In genomic region chr12:99627898-99628231, GRCm38 (mm10) we compare ENCODE assay signal across 8 mouse cellular contexts.
A peak's percentile ranks its signal among the peaks of the same experiment; 100 is the strongest.
DNase-seq lines count a peak whose midpoint lies in the region; ATAC-seq and TF ChIP-seq lines count a peak whose summit lies in the region.

No protein-coding gene starts in this region.

- DNase-seq in CD4-positive, CD25-positive, alpha-beta regulatory T cell, adult 2 months (ENCODE audit: low read depth, low spot score): peak; percentile 97
- DNase-seq in brain, adult 2 months (ENCODE audit: low read depth, low spot score): peak; percentile 94
- peak; percentile 79 for DNase-seq in heart, postnatal 0 days (ENCODE audit: low spot score)
- peak; percentile 88 to 93 for DNase-seq in kidney, postnatal 4 days
- DNase-seq in neural tube, embryonic 10.5 days (ENCODE audit: extremely low spot score, low spot score): peak; percentile 92

- H3K4me3 ChIP-seq in embryonic fibroblast, embryonic 13.5 days (ENCODE audit: insufficient read depth, low read length): peak overlapping the region; percentile 63
- H3K4me3 ChIP-seq in heart, postnatal 0 days (ENCODE audit: low read depth, low read length): peak overlapping the region; percentile 87
- H3K4me3 ChIP-seq in liver, embryonic 15.5 days (replicated peaks): peak overlapping the region; percentile 61
- H3K4me3 ChIP-seq in stomach, embryonic 15.5 days (replicated peaks): peak overlapping the region; percentile 60

- peak overlapping the region; percentile 82 for H3K4me2 ChIP-seq in heart, postnatal 0 days (ENCODE audit: low read depth, low read length)
- peak overlapping the region; percentile 69 for H3K4me2 ChIP-seq in liver, embryonic 15.5 days
- H3K4me2 ChIP-seq in stomach, embryonic 15.5 days: peak overlapping the region; percentile 75

- no peaks in the 10 kb centered on the region for H3K9me3 ChIP-seq in heart, postnatal 0 days (replicated peaks; ENCODE audit: control insufficient read depth, low read length)
- H3K9me3 ChIP-seq in liver, embryonic 15.5 days (replicated peaks): no peaks in the 10 kb centered on the region
- no peaks in the 10 kb centered on the region for H3K9me3 ChIP-seq in stomach, embryonic 15.5 days

- no peak for TF ChIP-seq CTCF in embryonic fibroblast, embryonic 13.5 days (IDR thresholded peaks at IDR 0.05; ENCODE audit: borderline replicate concordance, insufficient read depth, low read length)
- no peak for TF ChIP-seq CTCF in heart, postnatal 0 days (IDR thresholded peaks at IDR 0.05; ENCODE audit: low read depth)

- ATAC-seq in heart, postnatal 0 days (ENCODE audit: insufficient read depth, low read depth): peak; percentile 96
- peak; percentile 81 for ATAC-seq in liver, embryonic 15.5 days (ENCODE audit: insufficient read depth)
- ATAC-seq in stomach, embryonic 15.5 days (ENCODE audit: insufficient read depth, low FRiP score, low read depth): peak; percentile 89

- no peak overlapping the region for H3K27ac ChIP-seq in embryonic fibroblast, embryonic 13.5 days (ENCODE audit: insufficient read depth, low read length)
- peak overlapping the region; percentile 28 for H3K27ac ChIP-seq in heart, postnatal 0 days (ENCODE audit: low read depth)
- no peak overlapping the region for H3K27ac ChIP-seq in liver, embryonic 15.5 days (replicated peaks)
- H3K27ac ChIP-seq in stomach, embryonic 15.5 days: no peak overlapping the region

- no peak for TF ChIP-seq POLR2A in embryonic fibroblast, embryonic 13.5 days (IDR thresholded peaks at IDR 0.05; ENCODE audit: low read depth, low read length)

- WGBS in heart, postnatal 0 days: under 1% methylated on average over 30 of the region's 30 CpGs
- under 1% methylated on average over 29 of the region's 30 CpGs for WGBS in liver, embryonic 15.5 days (ENCODE audit: insufficient replicate concordance)
- WGBS in stomach, embryonic 15.5 days: 0% methylated on average over 28 of the region's 30 CpGs

- H3K36me3 ChIP-seq in heart, postnatal 0 days (replicated peaks; ENCODE audit: control insufficient read depth, insufficient read depth, low read length): no peaks in the 10 kb centered on the region
- H3K36me3 ChIP-seq in liver, embryonic 15.5 days (replicated peaks): no peaks in the 10 kb centered on the region
- H3K36me3 ChIP-seq in stomach, embryonic 15.5 days: no peaks in the 10 kb centered on the region

- TF ChIP-seq EP300 in heart, postnatal 0 days (IDR thresholded peaks at IDR 0.05; ENCODE audit: low read depth): no peak

- H3K4me1 ChIP-seq in embryonic fibroblast, embryonic 13.5 days (ENCODE audit: control insufficient read depth, insufficient read depth, low read length): no peaks in the 10 kb centered on the region
- H3K4me1 ChIP-seq in heart, postnatal 0 days (ENCODE audit: control insufficient read depth, insufficient read depth): 0 out of 2 replicates have a peak, but pooled peaks cover 6% of the 10 kb centered on the region
- peaks cover 13% of the 10 kb centered on the region for H3K4me1 ChIP-seq in liver, embryonic 15.5 days (replicated peaks)
- H3K4me1 ChIP-seq in stomach, embryonic 15.5 days: peaks cover 3% of the 10 kb centered on the region; the same call in 1 of the 2 replicates

- no peaks in the 10 kb centered on the region for H3K27me3 ChIP-seq in heart, postnatal 0 days (ENCODE audit: control insufficient read depth, insufficient read depth, low read length)
- peaks cover 40% of the 10 kb centered on the region for H3K27me3 ChIP-seq in liver, embryonic 15.5 days
- H3K27me3 ChIP-seq in stomach, embryonic 15.5 days (replicated peaks): no peaks in the 10 kb centered on the region

- peak overlapping the region; percentile 50 for H3K9ac ChIP-seq in heart, postnatal 0 days (replicated peaks; ENCODE audit: low read depth, low read length)
- H3K9ac ChIP-seq in liver, embryonic 15.5 days: no peak overlapping the region
- 0 out of 2 replicates have a peak overlapping the region, but pooled peaks have one; percentile 10 for H3K9ac ChIP-seq in stomach, embryonic 15.5 days
